Mouse (Mus musculus): Measurements from ENCODE around the gene Nisch. TPM values are rescaled to one million over a fixed set of nuclear protein-coding genes. Genes with fewer than 3 reads are reported as not detected.
A peak's percentile ranks its signal among the peaks of the same experiment; 100 is the strongest.

Gene Nisch
- total RNA-seq, 2 experiments from 2014 or later, result 234 to 236 TPM

GRCm38 (mm10) chr14:31135495-31136410, 81.0 kb downstream of the Nisch start:
- intact Hi-C loops (cut with DNase I), result loop anchor here (2.0 kb wide), 1 partner anchor 25 kb away; no protein-coding TSS in a partner anchor
- DNase-seq, result no peak

- peak in 1 of 2 experiments; percentile 38 for DNase-seq
- intact Hi-C loops (cut with DNase I), result no loop called here
Observed at GRCm38 (mm10) chr14:31134015-31135000, 82.4 kb downstream of the Nisch start.

GRCm38 (mm10) chr14:31133023-31133665, 83.6 kb downstream of the Nisch start:
- intact Hi-C loops (cut with DNase I), result no loop called here
- DNase-seq, result no peak

GRCm38 (mm10) chr14:31132491-31132975, 84.2 kb downstream of the Nisch start:
- no peak for DNase-seq
- intact Hi-C loops (cut with DNase I), result no loop called here

GRCm38 (mm10) chr14:31132031-31132430, 84.7 kb downstream of the Nisch start:
- DNase-seq, result peak in 1 of 2 experiments; percentile 59
- intact Hi-C loops (cut with DNase I), result no loop called here

GRCm38 (mm10) chr14:31131272-31131821, 85.4 kb downstream of the Nisch start:
- DNase-seq, result peak; percentile 42 to 48
- intact Hi-C loops (cut with DNase I), result no loop called here

- intact Hi-C loops (cut with DNase I), result no loop called here
- peak; percentile 92 to 93 for DNase-seq
Observed at GRCm38 (mm10) chr14:31130236-31131220, 86.2 kb downstream of the Nisch start, which contains the start of gene Nt5dc2. TSS of gene Nt5dc2 (plus strand) at chr14:31131053.

- DNase-seq, result peak in 1 of 2 experiments; percentile 24
- intact Hi-C loops (cut with DNase I), result loop anchor here (2.0 to 5.0 kb wide), 2 partner anchors 65 to 123 kb away; partner anchors contain the start of genes Bap1 and Phf7
Observed at GRCm38 (mm10) chr14:31129326-31130235, 87.2 kb downstream of the Nisch start.

- peak; percentile 98 for DNase-seq
- intact Hi-C loops (cut with DNase I), result loop anchor here (2.0 to 5.0 kb wide), 2 partner anchors 66 to 123 kb away; partner anchors contain the start of genes Bap1 and Phf7
Observed at GRCm38 (mm10) chr14:31128826-31129219, 87.9 kb downstream of the Nisch start, which contains the start of gene Smim4. TSS of gene Smim4 (minus strand) at chr14:31128956.

- peak; percentile 82 to 83 for DNase-seq
- intact Hi-C loops (cut with DNase I), result loop anchor here (2.0 to 5.0 kb wide), 2 partner anchors 67 to 124 kb away; partner anchors contain the start of genes Bap1 and Phf7
Observed at GRCm38 (mm10) chr14:31128101-31128825, 88.5 kb downstream of the Nisch start.

GRCm38 (mm10) chr14:31126826-31127225, 89.9 kb downstream of the Nisch start:
- intact Hi-C loops (cut with DNase I), result loop anchor here (5.0 kb wide), 1 partner anchor 125 kb away; the partner anchor contains the start of genes Bap1 and Phf7
- DNase-seq, result no peak

GRCm38 (mm10) chr14:31125106-31126075, 91.4 kb downstream of the Nisch start:
- intact Hi-C loops (cut with DNase I), result loop anchor here (5.0 kb wide), 1 partner anchor 127 kb away; the partner anchor contains the start of genes Bap1 and Phf7
- DNase-seq, result peak in 1 of 2 experiments; percentile 24
